Mouse (Mus musculus): ENCODE results near the gene Ctsl. TPM values are rescaled to one million over a fixed set of nuclear protein-coding genes. Genes with fewer than 3 reads are reported as not detected.

Gene Ctsl
- polyA plus RNA-seq, 1 experiment from 2014 or later, result 104 TPM

- no peaks in the 10 kb centered on the region for H3K4me1 ChIP-seq (replicated peaks)
- no peak overlapping the region for H3K4me2 ChIP-seq (replicated peaks)
- H3K9ac ChIP-seq (replicated peaks), result no peak overlapping the region
- H3K4me3 ChIP-seq (replicated peaks), result no peak overlapping the region
- H3K27ac ChIP-seq, result no peak overlapping the region
- no peaks in the 10 kb centered on the region for H3K36me3 ChIP-seq
- no peaks in the 10 kb centered on the region for H3K27me3 ChIP-seq
- WGBS, result 72% methylated on average over 7 of the region's 7 CpGs
- no peaks in the 10 kb centered on the region for H3K9me3 ChIP-seq
- no peak for ATAC-seq
These were observed 30.2 kb upstream of the Ctsl start for GRCm38 (mm10) chr13:64400801-64401361.

DNA sequence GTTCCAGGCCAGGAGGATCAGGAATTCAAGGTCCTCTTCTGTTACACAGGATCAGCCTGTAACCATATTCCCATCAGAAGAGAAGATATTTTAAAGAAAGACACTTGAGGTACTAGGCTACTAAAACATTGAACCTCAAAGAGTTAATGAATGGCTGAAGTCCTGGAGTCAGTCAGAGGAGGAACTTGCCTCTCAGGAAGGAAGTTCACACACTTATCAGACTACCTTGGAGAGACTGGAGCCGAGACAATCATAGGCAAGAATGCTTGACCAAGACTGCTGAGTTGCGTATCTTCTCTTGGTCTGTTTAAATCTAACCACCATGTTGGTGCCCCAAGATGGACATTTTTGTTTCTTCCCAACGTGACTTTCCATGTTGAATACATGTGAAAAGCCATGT lies 29.2 kb upstream of the Ctsl start:
- no peak overlapping the region for H3K9ac ChIP-seq (replicated peaks)
- H3K4me1 ChIP-seq (replicated peaks), result no peaks in the 10 kb centered on the region
- no peaks in the 10 kb centered on the region for H3K27me3 ChIP-seq
- H3K36me3 ChIP-seq, result no peaks in the 10 kb centered on the region
- 91% methylated on average over 3 of the region's 3 CpGs for WGBS
- no peaks in the 10 kb centered on the region for H3K9me3 ChIP-seq
- no peak overlapping the region for H3K4me3 ChIP-seq (replicated peaks)
- ATAC-seq, result no peak
- no peak overlapping the region for H3K4me2 ChIP-seq (replicated peaks)
- H3K27ac ChIP-seq, result no peak overlapping the region

DNA sequence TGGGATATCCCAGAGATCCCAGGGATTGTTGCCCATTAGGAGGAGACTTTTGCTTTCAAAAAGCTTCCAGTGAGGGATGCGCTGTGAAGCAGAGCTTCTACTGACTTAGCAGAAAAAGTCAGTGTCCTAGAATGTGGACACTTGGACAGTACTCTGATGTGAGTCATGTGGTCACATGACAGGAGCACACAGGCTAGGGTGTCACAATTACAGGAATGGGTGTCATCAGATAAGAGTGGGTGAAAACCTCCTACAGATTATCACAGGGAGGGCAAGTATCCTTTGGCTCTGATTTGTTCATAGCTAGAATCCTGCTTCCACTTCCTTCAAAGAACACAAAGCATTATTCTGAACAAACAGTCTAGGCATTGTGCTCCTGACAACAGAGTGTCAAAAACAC lies 27.4 kb upstream of the Ctsl start:
- H3K36me3 ChIP-seq, result no peaks in the 10 kb centered on the region
- WGBS, result 97% methylated on average over 1 of the region's 1 CpGs
- no peaks in the 10 kb centered on the region for H3K27me3 ChIP-seq
- H3K9ac ChIP-seq (replicated peaks), result no peak overlapping the region
- H3K4me2 ChIP-seq (replicated peaks), result no peak overlapping the region
- H3K4me1 ChIP-seq (replicated peaks), result no peaks in the 10 kb centered on the region
- H3K27ac ChIP-seq, result no peak overlapping the region
- no peaks in the 10 kb centered on the region for H3K9me3 ChIP-seq
- no peak for ATAC-seq
- H3K4me3 ChIP-seq (replicated peaks), result no peak overlapping the region

- no peak overlapping the region for H3K4me2 ChIP-seq (replicated peaks)
- 80% methylated on average over 8 of the region's 8 CpGs for WGBS
- no peaks in the 10 kb centered on the region for H3K36me3 ChIP-seq
- no peaks in the 10 kb centered on the region for H3K9me3 ChIP-seq
- no peak overlapping the region for H3K4me3 ChIP-seq (replicated peaks)
- H3K27ac ChIP-seq, result no peak overlapping the region
- H3K27me3 ChIP-seq, result no peaks in the 10 kb centered on the region
- H3K9ac ChIP-seq (replicated peaks), result no peak overlapping the region
- no peak for ATAC-seq
- H3K4me1 ChIP-seq (replicated peaks), result no peaks in the 10 kb centered on the region
These were observed 26.3 kb upstream of the Ctsl start for GRCm38 (mm10) chr13:64396979-64397378.

GRCm38 (mm10) chr13:64388415-64388814 lies 17.7 kb upstream of the Ctsl start:
- H3K27me3 ChIP-seq, result no peaks in the 10 kb centered on the region
- no peak for ATAC-seq
- H3K27ac ChIP-seq, result no peak overlapping the region
- no peak overlapping the region for H3K9ac ChIP-seq (replicated peaks)
- no peak overlapping the region for H3K4me3 ChIP-seq (replicated peaks)
- no peaks in the 10 kb centered on the region for H3K36me3 ChIP-seq
- no peaks in the 10 kb centered on the region for H3K9me3 ChIP-seq
- H3K4me2 ChIP-seq (replicated peaks), result no peak overlapping the region
- 79% methylated on average over 4 of the region's 4 CpGs for WGBS
- no peaks in the 10 kb centered on the region for H3K4me1 ChIP-seq (replicated peaks)

- Histone ChIP-seq H3K4me1 (replicated peaks) (no peaks in the 10 kb centered on the region), H3K36me3 (no peaks in the 10 kb centered on the region), H3K27me3 (no peaks in the 10 kb centered on the region), H3K4me2 (replicated peaks) (no peak overlapping the region), H3K9me3 (no peaks in the 10 kb centered on the region), H3K4me3 (replicated peaks) (no peak overlapping the region), H3K9ac (replicated peaks) (no peak overlapping the region), H3K27ac (no peak overlapping the region)
- no peak for ATAC-seq
- WGBS, result 45% methylated on average over 2 of the region's 2 CpGs
These were observed 15.4 kb upstream of the Ctsl start for GRCm38 (mm10) chr13:64386048-64386447.

GRCm38 (mm10) chr13:64384937-64385336 lies 14.2 kb upstream of the Ctsl start:
- WGBS, result 93% methylated on average over 3 of the region's 3 CpGs
- Histone ChIP-seq H3K36me3 (no peaks in the 10 kb centered on the region), H3K4me1 (replicated peaks) (no peaks in the 10 kb centered on the region), H3K27ac (no peak overlapping the region), H3K4me3 (replicated peaks) (no peak overlapping the region), H3K9me3 (no peaks in the 10 kb centered on the region), H3K4me2 (replicated peaks) (no peak overlapping the region), H3K9ac (replicated peaks) (no peak overlapping the region), H3K27me3 (no peaks in the 10 kb centered on the region)
- ATAC-seq, result no peak

DNA sequence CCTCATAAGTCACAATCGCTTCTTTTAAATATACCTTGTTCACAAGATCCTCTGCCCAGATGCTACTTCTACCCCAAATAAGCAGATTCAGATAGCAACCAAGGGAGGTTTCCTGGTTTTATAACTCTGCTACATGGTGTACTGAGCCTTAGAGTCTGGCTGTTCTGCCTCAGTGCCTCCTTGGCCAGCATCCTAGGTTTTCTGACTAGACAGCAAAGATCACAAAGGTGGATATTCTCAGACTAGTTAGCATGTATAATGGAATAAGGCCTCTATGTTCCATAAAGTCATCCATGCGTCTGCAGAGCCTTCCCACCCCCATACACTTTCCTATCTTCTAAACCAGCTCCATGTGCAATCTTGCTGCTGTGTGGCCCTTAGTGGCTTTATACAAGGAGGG lies 9.6 kb upstream of the Ctsl start:
- no peak overlapping the region for H3K27ac ChIP-seq
- H3K9ac ChIP-seq (replicated peaks), result no peak overlapping the region
- H3K4me2 ChIP-seq (replicated peaks), result no peak overlapping the region
- 88% methylated on average over 2 of the region's 2 CpGs for WGBS
- H3K4me1 ChIP-seq (replicated peaks), result no peaks in the 10 kb centered on the region
- ATAC-seq, result no peak
- H3K4me3 ChIP-seq (replicated peaks), result no peak overlapping the region
- H3K27me3 ChIP-seq, result no peaks in the 10 kb centered on the region
- H3K36me3 ChIP-seq, result no peaks in the 10 kb centered on the region
- H3K9me3 ChIP-seq, result no peaks in the 10 kb centered on the region

DNA sequence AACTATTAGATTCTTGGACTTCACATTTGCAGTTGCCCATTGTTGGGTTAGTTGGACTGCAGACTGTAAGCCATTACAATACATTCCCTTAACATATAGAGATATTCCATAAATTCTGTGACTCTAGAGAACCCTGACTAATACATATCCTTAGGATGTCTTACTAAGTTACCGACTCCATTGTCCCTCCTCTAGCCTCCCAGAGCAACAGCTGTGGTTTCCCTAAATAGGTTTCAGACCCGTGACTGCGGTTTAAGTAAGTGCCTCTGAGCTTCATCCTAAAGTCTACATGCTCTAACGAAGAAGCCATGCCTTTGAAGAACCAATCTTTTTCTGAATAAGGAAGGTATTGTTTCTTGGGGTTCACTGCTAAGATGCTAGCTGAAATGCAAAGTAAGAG lies 7.9 kb upstream of the Ctsl start:
- Histone ChIP-seq H3K27me3 (no peaks in the 10 kb centered on the region), H3K9ac (replicated peaks) (no peak overlapping the region), H3K4me3 (replicated peaks) (no peak overlapping the region), H3K27ac (no peak overlapping the region), H3K4me2 (replicated peaks) (no peak overlapping the region), H3K4me1 (replicated peaks) (no peaks in the 10 kb centered on the region), H3K9me3 (no peaks in the 10 kb centered on the region), H3K36me3 (no peaks in the 10 kb centered on the region)
- WGBS, result 80% methylated on average over 4 of the region's 4 CpGs
- no peak for ATAC-seq

GRCm38 (mm10) chr13:64376472-64376871 lies 5.8 kb upstream of the Ctsl start:
- H3K9me3 ChIP-seq, result no peaks in the 10 kb centered on the region
- no peak overlapping the region for H3K9ac ChIP-seq (replicated peaks)
- H3K36me3 ChIP-seq, result no peaks in the 10 kb centered on the region
- no peaks in the 10 kb centered on the region for H3K4me1 ChIP-seq (replicated peaks)
- WGBS, result 86% methylated on average over 2 of the region's 2 CpGs
- H3K4me3 ChIP-seq (replicated peaks), result no peak overlapping the region
- H3K27ac ChIP-seq, result no peak overlapping the region
- H3K4me2 ChIP-seq (replicated peaks), result no peak overlapping the region
- H3K27me3 ChIP-seq, result no peaks in the 10 kb centered on the region
- ATAC-seq, result no peak

DNA sequence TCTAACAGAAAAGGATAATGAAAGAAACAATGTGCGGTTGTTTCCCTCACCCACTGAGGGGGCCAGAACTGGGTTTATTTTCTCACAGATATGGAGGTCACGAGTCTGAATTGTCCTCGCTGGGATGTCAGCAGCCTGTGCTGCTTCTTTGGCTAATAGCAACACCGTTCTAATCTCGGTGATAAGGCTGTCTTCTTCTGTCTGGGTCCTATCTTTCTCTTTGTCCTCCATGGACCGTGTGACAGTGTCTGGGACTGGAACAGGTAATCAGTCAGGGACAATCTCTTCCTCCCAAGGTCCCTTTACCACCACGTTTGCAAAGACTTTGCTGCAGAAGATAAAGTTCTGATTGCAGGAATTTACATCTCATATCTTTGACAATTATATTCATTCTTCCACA lies 4.5 kb upstream of the Ctsl start:
- Histone ChIP-seq H3K9ac (replicated peaks) (no peak overlapping the region), H3K4me2 (replicated peaks) (no peak overlapping the region), H3K4me1 (replicated peaks) (0 out of 2 replicates have a peak, but pooled peaks cover 3% of the 10 kb centered on the region), H3K27me3 (no peaks in the 10 kb centered on the region), H3K36me3 (no peaks in the 10 kb centered on the region), H3K27ac (no peak overlapping the region), H3K4me3 (replicated peaks) (no peak overlapping the region), H3K9me3 (no peaks in the 10 kb centered on the region)
- no peak for ATAC-seq
- 75% methylated on average over 7 of the region's 7 CpGs for WGBS

DNA sequence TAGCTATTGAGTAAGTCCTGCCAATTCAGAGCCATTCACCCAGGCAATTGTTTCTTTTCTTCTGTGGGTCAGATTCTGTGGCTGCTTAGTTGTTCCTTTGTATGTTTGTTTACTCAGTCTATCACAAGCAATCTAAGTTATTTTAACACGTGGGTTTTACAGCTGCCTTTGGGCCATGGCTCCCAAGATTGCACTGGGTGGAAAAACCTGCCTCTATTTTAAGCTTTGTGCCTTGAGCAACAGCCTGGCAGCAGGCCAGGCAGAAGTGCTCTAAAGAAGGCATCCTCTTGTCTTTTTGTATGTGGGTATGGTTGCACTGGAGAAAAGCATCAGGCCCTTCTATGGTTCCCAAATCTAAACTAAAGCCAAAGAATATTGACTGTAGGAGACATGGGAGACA lies 3.0 kb upstream of the Ctsl start:
- H3K27ac ChIP-seq, result no peak overlapping the region
- no peaks in the 10 kb centered on the region for H3K27me3 ChIP-seq
- no peaks in the 10 kb centered on the region for H3K36me3 ChIP-seq
- H3K4me3 ChIP-seq (replicated peaks), result no peak overlapping the region
- H3K9me3 ChIP-seq, result no peaks in the 10 kb centered on the region
- H3K9ac ChIP-seq (replicated peaks), result no peak overlapping the region
- no peak for ATAC-seq
- H3K4me2 ChIP-seq (replicated peaks), result no peak overlapping the region
- WGBS, result 34% methylated on average over 1 of the region's 1 CpGs
- H3K4me1 ChIP-seq (replicated peaks), result peaks cover 10% of the 10 kb centered on the region

GRCm38 (mm10) chr13:64369805-64370172 lies 901 bp downstream of the Ctsl start:
- peak overlapping the region; percentile 73 for H3K27ac ChIP-seq
- H3K27me3 ChIP-seq, result no peaks in the 10 kb centered on the region
- H3K36me3 ChIP-seq, result peaks cover 32% of the 10 kb centered on the region
- peaks cover 12% of the 10 kb centered on the region for H3K4me1 ChIP-seq (replicated peaks)
- no peaks in the 10 kb centered on the region for H3K9me3 ChIP-seq
- H3K9ac ChIP-seq (replicated peaks), result peak overlapping the region; percentile 80
- ATAC-seq, result peak; percentile 90
- under 1% methylated on average over 28 of the region's 29 CpGs for WGBS
- H3K4me2 ChIP-seq (replicated peaks), result peak overlapping the region; percentile 81
- H3K4me3 ChIP-seq (replicated peaks), result peak overlapping the region; percentile 76

All from midbrain, embryonic 13.5 days (tissue).